8 mouse cellular contexts compared by ENCODE assay signal in genomic region chr16:77013427-77014320, GRCm38 (mm10). TPM values are rescaled to one million over a fixed set of nuclear protein-coding genes. Genes with fewer than 3 reads are reported as not detected.
A peak's percentile ranks its signal among the peaks of the same experiment; 100 is the strongest.
DNase-seq lines count a peak whose midpoint lies in the region; ATAC-seq and TF ChIP-seq lines count a peak whose summit lies in the region.

Gene Usp25, plus strand, starts transcription at chr16:77013706.

- no peak for TF ChIP-seq CTCF in C2C12 (IDR thresholded peaks at IDR 0.05; ENCODE audit: control insufficient read depth, insufficient read depth, insufficient read length)

- no peaks in the 10 kb centered on the region for H3K9me3 ChIP-seq in erythroblast, embryonic 14.5 days (ENCODE audit: control insufficient read depth, low read length)
- no peaks in the 10 kb centered on the region for H3K9me3 ChIP-seq in heart, embryonic 11.5 days (replicated peaks; ENCODE audit: control insufficient read depth, low read length)
- H3K9me3 ChIP-seq in kidney, embryonic 15.5 days (replicated peaks), result no peaks in the 10 kb centered on the region
- H3K9me3 ChIP-seq in liver, embryonic 11.5 days (ENCODE audit: control insufficient read depth, low read length), result no peaks in the 10 kb centered on the region

- H3K4me3 ChIP-seq in C2C12 (ENCODE audit: insufficient read depth, poor library complexity, severe bottlenecking) (peak within 1 kb of the TSS; percentile 49), myocyte (peak within 1 kb of the TSS; percentile 60)
- peak within 1 kb of the TSS; percentile 100 for H3K4me3 ChIP-seq in erythroblast, embryonic 14.5 days (replicated peaks)
- peak within 1 kb of the TSS; percentile 94 for H3K4me3 ChIP-seq in heart, embryonic 11.5 days (ENCODE audit: low read depth, low read length)
- peak within 1 kb of the TSS; percentile 82 for H3K4me3 ChIP-seq in kidney, embryonic 15.5 days (replicated peaks)
- peak within 1 kb of the TSS; percentile 77 for H3K4me3 ChIP-seq in liver, embryonic 11.5 days (ENCODE audit: low read depth, low read length)

- H3K4me2 ChIP-seq in heart, embryonic 11.5 days, result peak within 1 kb of the TSS; percentile 82
- H3K4me2 ChIP-seq in kidney, embryonic 15.5 days, result peak within 1 kb of the TSS; percentile 70
- H3K4me2 ChIP-seq in liver, embryonic 11.5 days, result peak within 1 kb of the TSS; percentile 86
- H3K4me2 ChIP-seq in myocyte (ENCODE audit: low read depth), result peak within 1 kb of the TSS; percentile 95

- peaks cover 43% of the 10 kb centered on the region for H3K79me2 ChIP-seq in C2C12 (ENCODE audit: control insufficient read depth, insufficient read depth)
- H3K79me2 ChIP-seq in myocyte (ENCODE audit: control insufficient read depth, insufficient read depth), result peaks cover 38% of the 10 kb centered on the region

- peaks cover 28% of the 10 kb centered on the region for H3K4me1 ChIP-seq in erythroblast, embryonic 14.5 days (ENCODE audit: control insufficient read depth)
- peaks cover 12% of the 10 kb centered on the region for H3K4me1 ChIP-seq in heart, embryonic 11.5 days (ENCODE audit: control insufficient read depth, insufficient read depth, low read length)
- peaks cover 26% of the 10 kb centered on the region; the same call in 1 of the 2 replicates for H3K4me1 ChIP-seq in kidney, embryonic 15.5 days
- H3K4me1 ChIP-seq in liver, embryonic 11.5 days (replicated peaks; ENCODE audit: control insufficient read depth, insufficient read depth, low read length), result peaks cover 12% of the 10 kb centered on the region

- DNase-seq in brain, adult 2 months (ENCODE audit: low read depth, low spot score), result peak; percentile 92
- peak; percentile 93 for DNase-seq in liver, embryonic 11.5 days (ENCODE audit: low spot score)
- DNase-seq in spleen, postnatal 4 days (ENCODE audit: low spot score in 2 of 2), result peak; percentile 96 to 97

- H3K36me3 ChIP-seq in C2C12 (ENCODE audit: control insufficient read depth, insufficient read depth), result no peaks in the 10 kb centered on the region
- peaks cover 22% of the 10 kb centered on the region for H3K36me3 ChIP-seq in erythroblast, embryonic 14.5 days (ENCODE audit: control insufficient read depth)
- no peaks in the 10 kb centered on the region for H3K36me3 ChIP-seq in heart, embryonic 11.5 days (ENCODE audit: control insufficient read depth, insufficient read depth, low read length)
- no peaks in the 10 kb centered on the region for H3K36me3 ChIP-seq in kidney, embryonic 15.5 days
- no peaks in the 10 kb centered on the region for H3K36me3 ChIP-seq in liver, embryonic 11.5 days (ENCODE audit: control insufficient read depth, insufficient read depth, low read length)
- no peaks in the 10 kb centered on the region for H3K36me3 ChIP-seq in myocyte (ENCODE audit: control insufficient read depth, insufficient read depth)

- ATAC-seq in heart, embryonic 11.5 days (replicated peaks; ENCODE audit: insufficient number of reproducible peaks, low FRiP score, low TSS enrichment), result peak; percentile 95
- peak; percentile 98 for ATAC-seq in kidney, embryonic 15.5 days (replicated peaks; ENCODE audit: low FRiP score)
- ATAC-seq in liver, embryonic 11.5 days (replicated peaks; ENCODE audit: low FRiP score), result peak; percentile 96

- WGBS in heart, embryonic 11.5 days (ENCODE audit: insufficient replicate concordance), result under 1% methylated on average over 111 of the region's 126 CpGs
- WGBS in kidney, embryonic 15.5 days, result under 1% methylated on average over 98 of the region's 126 CpGs
- under 1% methylated on average over 115 of the region's 126 CpGs for WGBS in liver, embryonic 11.5 days

- H3ac ChIP-seq in C2C12 (ENCODE audit: control insufficient read depth, insufficient read length, low read depth), result peak within 1 kb of the TSS; percentile 78
- peak within 1 kb of the TSS; percentile 94 for H3ac ChIP-seq in myocyte (ENCODE audit: control insufficient read depth, insufficient read length)

- H3K79me3 ChIP-seq in C2C12 (ENCODE audit: low read depth), result peaks cover 22% of the 10 kb centered on the region

- H3K9ac ChIP-seq in heart, embryonic 11.5 days (ENCODE audit: low read depth, low read length), result peak within 1 kb of the TSS; percentile 95
- peak within 1 kb of the TSS; percentile 85 for H3K9ac ChIP-seq in kidney, embryonic 15.5 days
- H3K9ac ChIP-seq in liver, embryonic 11.5 days (ENCODE audit: low read depth, low read length), result peak within 1 kb of the TSS; percentile 89

- H3K27me3 ChIP-seq in C2C12 (ENCODE audit: control insufficient read depth, insufficient read depth, insufficient read length), result no peaks in the 10 kb centered on the region
- H3K27me3 ChIP-seq in erythroblast, embryonic 14.5 days (ENCODE audit: control insufficient read depth), result no peaks in the 10 kb centered on the region
- no peaks in the 10 kb centered on the region for H3K27me3 ChIP-seq in heart, embryonic 11.5 days (ENCODE audit: control insufficient read depth, insufficient read depth, low read length)
- H3K27me3 ChIP-seq in kidney, embryonic 15.5 days, result no peaks in the 10 kb centered on the region
- H3K27me3 ChIP-seq in liver, embryonic 11.5 days (replicated peaks; ENCODE audit: control insufficient read depth, insufficient read depth, low read length), result no peaks in the 10 kb centered on the region
- H3K27me3 ChIP-seq in myocyte (ENCODE audit: control insufficient read depth, insufficient read depth, insufficient read length), result no peaks in the 10 kb centered on the region

- TF ChIP-seq POLR2A in myocyte (IDR thresholded peaks at IDR 0.05; ENCODE audit: insufficient read length, low read depth), result peak; percentile 93

- peak within 1 kb of the TSS; percentile 94 for H3K27ac ChIP-seq in heart, embryonic 11.5 days (ENCODE audit: low read depth, low read length)
- peak within 1 kb of the TSS; percentile 93 for H3K27ac ChIP-seq in kidney, embryonic 15.5 days
- peak within 1 kb of the TSS; percentile 76 for H3K27ac ChIP-seq in liver, embryonic 11.5 days (ENCODE audit: low read depth, low read length)

TF ChIP-seq in C2C12, 6 proteins besides CTCF, POLR2A, EP300 and RAD21:
- no peak for TF ChIP-seq MYOD1 (IDR thresholded peaks at IDR 0.05; ENCODE audit: control insufficient read depth, insufficient read length, low read depth)
- no peak for TF ChIP-seq FOSL1 (IDR thresholded peaks at IDR 0.05; ENCODE audit: insufficient read depth, low read length, poor library complexity, severe bottlenecking)
- no peak for TF ChIP-seq MAX (IDR thresholded peaks at IDR 0.05)
- TF ChIP-seq MYOG (IDR thresholded peaks at IDR 0.05; ENCODE audit: control insufficient read depth, extremely low read depth, insufficient read length), result no peak
- TF ChIP-seq USF1 (IDR thresholded peaks at IDR 0.05; ENCODE audit: low read depth), result no peak
- TF ChIP-seq CEBPB (IDR thresholded peaks at IDR 0.05; ENCODE audit: low read depth), result no peak

TF ChIP-seq in myocyte, 11 proteins besides CTCF, POLR2A, EP300 and RAD21:
- TF ChIP-seq MYOG (IDR thresholded peaks at IDR 0.05; ENCODE audit: control insufficient read depth in 1 of 3, insufficient read depth in 1 of 3, insufficient read length in 2 of 3, low read depth in 2 of 3) (no peak), E2F4 (IDR thresholded peaks at IDR 0.05; ENCODE audit: insufficient read depth) (no peak), CEBPB (IDR thresholded peaks at IDR 0.05; ENCODE audit: insufficient read depth, poor library complexity, severe bottlenecking) (no peak), POLR2AphosphoS2 (IDR thresholded peaks at IDR 0.05; ENCODE audit: insufficient read length, low read depth) (peak; percentile 95), SRF (IDR thresholded peaks at IDR 0.05; ENCODE audit: control insufficient read depth, insufficient read length, low read depth) (no peak), REST (IDR thresholded peaks at IDR 0.05; ENCODE audit: insufficient read depth, insufficient read length) (peak; percentile 2), TCF3 (IDR thresholded peaks at IDR 0.05; ENCODE audit: insufficient read length, low read depth) (no peak), USF1 (IDR thresholded peaks at IDR 0.05; ENCODE audit: low read depth) (no peak), MYOD1 (IDR thresholded peaks at IDR 0.05; ENCODE audit: control insufficient read depth in 1 of 3, insufficient read length in 2 of 3, low read depth in 2 of 3) (no peak), TCF12 (IDR thresholded peaks at IDR 0.05; ENCODE audit: insufficient read depth, poor library complexity, severe bottlenecking) (no peak), MAX (IDR thresholded peaks at IDR 0.05; ENCODE audit: low read depth) (no peak)

RNA-seq across cellular contexts. Expression of gene Usp25, which starts in this region (rescaled TPM):
- polyA plus RNA-seq in C2C12 (2012; fragmentation: generic; extraction: Trizol) (5.7 TPM), myocyte (2012; fragmentation: generic; extraction: Trizol) (7.5 TPM)
- polyA plus RNA-seq in erythroblast, embryonic 14.5 days (2012), result 4.0 and 5.2 TPM in 2 replicates
- 29.4 and 29.9 TPM in 2 replicates for polyA plus RNA-seq in heart, embryonic 11.5 days (2014; fragmentation: Nextera tagmentation; extraction: Ambion mirVana)
- polyA plus RNA-seq in kidney, embryonic 15.5 days (2015; fragmentation: Nextera tagmentation; extraction: Ambion mirVana), result 21.3 and 21.6 TPM in 2 replicates
- 49.1 and 57.4 TPM in 2 replicates for polyA plus RNA-seq in liver, embryonic 11.5 days (2014; fragmentation: Nextera tagmentation; extraction: Ambion mirVana)

Comparison
In these comparisons a context has a peak if more than half of its experiments do, and no peak if none do; other contexts are left out.
1. Peak in every context shown above with its lines: DNase-seq, ATAC-seq, H3K4me3 ChIP-seq and H3K27ac ChIP-seq.
2. H3K4me3 ChIP-seq: peak in every context shown above with its lines; median percentile 100 in erythroblast, embryonic 14.5 days; 94 in heart, embryonic 11.5 days; 82 in kidney, embryonic 15.5 days; 77 in liver, embryonic 11.5 days; 60 in myocyte; 49 in C2C12.